Mouse (Mus musculus) brain, adult 10 weeks (tissue): ENCODE results near the gene Rps6ka5. TPM values are rescaled to one million over a fixed set of nuclear protein-coding genes. Genes with fewer than 3 reads are reported as not detected.

Experiments used
- polyA plus RNA-seq: library from polyadenylated mRNA; stranded (reverse); fragments of 350-450 nt; fragmentation: Illumina TruSeq; extraction: RNeasy Lipid Tissue Mini Kit (QIAGEN cat#74804); gene quantifications from one replicate; pipeline ENCODE4 v1.2.3, GENCODE M21; 2015; ENCODE audit warnings: low read depth, low replicate concordance

Rps6ka5 gene
- 12.6 TPM for polyA plus RNA-seq

GRCm38 (mm10) chr12:100726651-100727050 is at the start of gene Rps6ka5:
Gene Rps6ka5 (minus strand): TSS chr12:100726983.

GRCm38 (mm10) chr12:100520794-100521186 is 206.0 kb downstream of the Rps6ka5 start, which contains the start of gene Ttc7b:
Gene Ttc7b (minus strand): TSS chr12:100520826.

Other genes starting within 250 kb of the Rps6ka5 start
- 137 TPM for gene Ttc7b, start 206.2 kb downstream of the Rps6ka5 start, polyA plus RNA-seq
- 6.9 TPM for gene Dglucy, start 52.1 kb upstream of the Rps6ka5 start, polyA plus RNA-seq
- 11.2 TPM for gene Gpr68, start 181.2 kb upstream of the Rps6ka5 start, polyA plus RNA-seq